Mouse (Mus musculus): Measurements from ENCODE around the gene Gnat2. TPM values are rescaled to one million over a fixed set of nuclear protein-coding genes. Genes with fewer than 3 reads are reported as not detected.

The Gnat2 gene
- polyA plus RNA-seq, 1 experiment from 2014 or later, result 0.43 TPM

DNA sequence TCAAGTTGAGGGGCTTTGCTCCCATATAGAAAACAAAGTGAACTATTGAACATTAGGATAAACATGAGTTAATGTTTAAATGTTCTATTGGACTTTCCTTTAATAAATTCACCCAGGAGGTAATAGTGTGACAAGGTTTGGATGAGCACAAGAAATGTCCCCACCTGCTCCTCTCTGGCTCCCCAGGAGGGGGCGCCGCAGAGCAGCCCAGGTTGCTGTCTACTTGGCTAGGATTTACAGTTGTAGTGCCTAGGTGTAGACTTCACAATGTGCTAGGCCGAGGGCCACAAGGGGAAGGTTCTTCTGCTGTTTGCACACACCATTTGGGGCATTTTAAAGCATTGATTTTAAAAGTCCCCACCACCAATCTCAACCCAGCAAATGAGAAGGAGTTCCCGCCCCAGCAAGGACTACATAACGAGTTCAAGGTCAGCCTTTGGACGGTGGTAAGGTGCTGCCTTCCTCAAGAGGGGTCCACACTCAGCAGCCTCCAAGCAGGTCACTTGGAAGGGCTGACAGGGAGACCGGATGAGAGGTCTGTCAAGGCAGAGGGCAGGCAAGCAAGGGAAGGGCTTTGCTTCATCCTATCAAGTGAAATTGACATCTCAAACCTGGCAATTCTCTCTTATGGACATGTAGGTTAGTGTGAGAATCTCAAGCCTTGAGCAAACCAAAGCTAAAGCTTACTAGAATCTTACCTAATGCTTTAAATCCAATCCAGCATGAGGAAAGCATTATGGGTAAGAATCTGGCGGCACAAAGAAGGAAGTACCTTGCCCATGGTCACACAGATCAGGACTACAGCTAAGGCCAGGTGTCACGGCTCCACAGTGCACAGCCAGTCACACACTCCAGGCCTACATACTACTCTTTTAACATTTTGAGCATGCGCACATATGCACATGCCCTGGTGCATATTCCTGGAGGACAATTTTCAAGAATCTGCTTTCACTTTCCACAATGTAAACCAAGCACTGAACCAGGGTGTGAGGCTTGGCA is 22.0 kb upstream of the Gnat2 start:
- Histone ChIP-seq H3K27me3 (replicated peaks; ENCODE audit: control insufficient read depth, insufficient read depth, low read length) (no peaks in the 10 kb centered on the region), H3K4me2 (replicated peaks; ENCODE audit: low read depth) (peak overlapping the region; percentile 59)
- TF ChIP-seq CTCF (IDR thresholded peaks at IDR 0.05; ENCODE audit: low read depth), result peak; percentile 94

DNA sequence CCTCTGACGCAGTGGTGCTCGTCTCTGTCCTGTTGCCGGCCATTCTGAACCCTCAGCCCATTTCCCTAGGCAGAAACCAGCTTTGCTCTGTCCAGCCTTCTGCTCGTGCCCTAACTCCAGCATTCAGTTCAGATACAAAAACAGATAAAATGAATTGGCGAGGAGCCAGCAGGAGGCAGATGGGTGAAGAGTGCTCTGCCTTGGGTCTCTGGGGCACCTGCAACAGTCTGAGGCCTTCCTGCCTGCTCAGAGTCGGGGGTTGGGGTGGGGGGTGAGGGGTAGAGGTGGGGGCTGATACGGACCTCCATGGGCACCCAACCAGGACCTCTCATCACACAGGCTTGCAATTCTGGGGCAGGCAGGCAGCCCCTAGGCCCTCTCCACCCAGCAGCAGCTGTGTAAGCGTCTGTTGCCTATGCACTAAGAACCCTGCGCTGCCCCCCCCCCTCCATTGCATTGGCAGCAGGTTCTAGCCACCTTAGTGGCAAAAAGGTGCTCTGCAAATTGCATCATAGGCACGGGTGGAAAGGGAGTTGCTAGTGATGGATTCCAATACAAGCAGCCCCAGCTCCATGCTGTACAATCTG is 19.5 kb upstream of the Gnat2 start:
- H3K27me3 ChIP-seq (replicated peaks; ENCODE audit: control insufficient read depth, insufficient read depth, low read length), result no peaks in the 10 kb centered on the region
- H3K4me2 ChIP-seq (replicated peaks; ENCODE audit: low read depth), result no peak overlapping the region
- H3K4me3 ChIP-seq (ENCODE audit: low read depth, low read length), result no peak overlapping the region
- no peak overlapping the region for H3K9ac ChIP-seq (ENCODE audit: low read depth, low read length)
- no peak overlapping the region for H3K27ac ChIP-seq (ENCODE audit: low read depth, low read length)
- WGBS, result 66% methylated on average over 10 of the region's 10 CpGs
- peaks cover 44% of the 10 kb centered on the region for H3K36me3 ChIP-seq (ENCODE audit: control insufficient read depth, insufficient read depth)
- no peaks in the 10 kb centered on the region for H3K4me1 ChIP-seq (replicated peaks; ENCODE audit: control insufficient read depth, insufficient read depth, low read length)
- no peaks in the 10 kb centered on the region for H3K9me3 ChIP-seq (ENCODE audit: control insufficient read depth)
- no peak for ATAC-seq
- TF ChIP-seq CTCF (IDR thresholded peaks at IDR 0.05; ENCODE audit: low read depth), result no peak

More for the DNA sequence above, 22.0 kb upstream of the Gnat2 start:
- H3K27ac ChIP-seq (ENCODE audit: low read depth, low read length), result no peak overlapping the region
- H3K4me3 ChIP-seq (ENCODE audit: low read depth, low read length), result peak overlapping the region; percentile 20
- peaks cover 19% of the 10 kb centered on the region for H3K36me3 ChIP-seq (ENCODE audit: control insufficient read depth, insufficient read depth)
- H3K9me3 ChIP-seq (ENCODE audit: control insufficient read depth), result no peaks in the 10 kb centered on the region
- peak; percentile 29; the same call in 1 of the 2 replicates for ATAC-seq
- H3K4me1 ChIP-seq (replicated peaks; ENCODE audit: control insufficient read depth, insufficient read depth, low read length), result no peaks in the 10 kb centered on the region
- no peak overlapping the region for H3K9ac ChIP-seq (ENCODE audit: low read depth, low read length)
- 55% methylated on average over 10 of the region's 10 CpGs for WGBS

DNA sequence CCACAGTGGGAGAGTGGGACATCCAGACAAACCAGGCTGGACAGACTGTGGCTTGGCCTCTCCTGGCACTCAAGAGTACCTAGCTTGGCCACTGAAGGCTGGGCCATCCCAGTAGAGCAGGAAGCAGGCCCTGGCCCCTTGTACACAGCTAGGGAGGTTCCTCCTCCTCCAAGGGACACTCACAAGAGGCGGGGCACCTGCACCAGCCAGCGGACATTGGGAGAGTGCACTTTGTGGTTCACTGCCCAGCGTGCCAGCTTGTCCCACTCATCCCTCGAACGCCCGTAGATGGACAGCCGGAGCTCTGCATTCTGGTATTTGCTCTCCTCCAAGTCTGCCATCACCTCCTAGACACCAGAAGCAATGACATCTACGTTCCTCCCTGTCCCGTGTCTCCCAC is 15.8 kb upstream of the Gnat2 start:
- Histone ChIP-seq H3K4me2 (replicated peaks; ENCODE audit: low read depth) (no peak overlapping the region), H3K36me3 (ENCODE audit: control insufficient read depth, insufficient read depth) (peaks cover 70% of the 10 kb centered on the region), H3K9me3 (ENCODE audit: control insufficient read depth) (no peaks in the 10 kb centered on the region), H3K9ac (ENCODE audit: low read depth, low read length) (no peak overlapping the region), H3K4me1 (replicated peaks; ENCODE audit: control insufficient read depth, insufficient read depth, low read length) (no peaks in the 10 kb centered on the region), H3K4me3 (ENCODE audit: low read depth, low read length) (no peak overlapping the region), H3K27me3 (replicated peaks; ENCODE audit: control insufficient read depth, insufficient read depth, low read length) (no peaks in the 10 kb centered on the region), H3K27ac (ENCODE audit: low read depth, low read length) (no peak overlapping the region)
- TF ChIP-seq CTCF (IDR thresholded peaks at IDR 0.05; ENCODE audit: low read depth), result no peak
- WGBS, result 94% methylated on average over 9 of the region's 9 CpGs
- no peak for ATAC-seq

DNA sequence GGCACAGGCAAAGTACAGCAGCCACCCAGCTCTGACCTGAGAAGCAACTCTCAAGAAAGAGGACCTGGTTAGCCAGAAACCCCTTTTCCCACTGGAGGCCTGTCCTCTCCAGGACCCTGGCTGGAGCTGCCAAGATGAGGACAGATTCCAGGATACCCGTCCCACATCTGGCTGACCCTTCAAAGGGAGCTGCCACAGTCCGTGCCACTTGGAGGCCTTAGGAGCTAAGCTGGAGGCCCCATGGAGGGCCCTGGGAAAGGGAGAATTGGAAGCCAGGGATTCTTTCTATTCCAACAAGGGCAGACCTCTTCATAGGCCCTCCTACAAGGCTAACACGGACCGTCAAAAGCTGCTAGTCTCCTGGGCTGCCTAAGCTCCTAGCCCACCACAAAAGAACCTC is 10.9 kb upstream of the Gnat2 start:
- H3K36me3 ChIP-seq (ENCODE audit: control insufficient read depth, insufficient read depth), result peaks cover 40% of the 10 kb centered on the region
- H3K9ac ChIP-seq (ENCODE audit: low read depth, low read length), result no peak overlapping the region
- WGBS, result 65% methylated on average over 4 of the region's 4 CpGs
- no peak overlapping the region for H3K4me2 ChIP-seq (replicated peaks; ENCODE audit: low read depth)
- H3K4me3 ChIP-seq (ENCODE audit: low read depth, low read length), result no peak overlapping the region
- no peaks in the 10 kb centered on the region for H3K9me3 ChIP-seq (ENCODE audit: control insufficient read depth)
- no peaks in the 10 kb centered on the region for H3K27me3 ChIP-seq (replicated peaks; ENCODE audit: control insufficient read depth, insufficient read depth, low read length)
- no peak for ATAC-seq
- H3K4me1 ChIP-seq (replicated peaks; ENCODE audit: control insufficient read depth, insufficient read depth, low read length), result peaks cover 6% of the 10 kb centered on the region
- H3K27ac ChIP-seq (ENCODE audit: low read depth, low read length), result no peak overlapping the region
- TF ChIP-seq CTCF (IDR thresholded peaks at IDR 0.05; ENCODE audit: low read depth), result no peak

DNA sequence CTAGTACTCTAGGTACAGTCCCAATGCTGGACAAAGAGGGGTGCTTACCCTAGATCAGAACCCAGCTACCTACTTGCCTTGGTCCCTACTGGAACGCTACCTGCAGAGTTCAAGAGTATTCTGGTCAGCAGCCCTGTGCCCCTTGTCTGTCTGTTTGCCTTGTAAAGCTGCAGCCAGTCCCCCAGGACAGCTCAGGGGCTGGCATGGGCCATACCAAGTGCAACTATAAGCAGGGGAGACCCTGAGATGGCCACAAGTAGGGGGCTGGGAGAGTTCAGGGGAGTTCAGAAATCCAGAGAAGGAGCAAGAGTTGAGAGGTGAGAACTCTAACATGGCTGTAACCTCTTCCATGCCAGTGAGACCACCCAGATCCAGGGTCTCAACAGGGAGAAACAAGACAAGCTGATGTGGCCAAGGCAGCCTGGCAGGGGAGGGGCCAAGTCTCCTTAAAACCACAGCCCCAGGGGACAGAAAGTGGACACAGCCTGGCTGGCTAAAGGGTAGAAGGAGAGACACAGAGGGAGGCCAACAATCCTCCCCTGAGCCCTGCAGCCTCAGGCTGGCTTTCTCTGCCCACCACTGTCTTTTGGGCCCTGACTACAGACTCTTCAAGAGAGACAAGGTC is 10.2 kb upstream of the Gnat2 start:
- Histone ChIP-seq H3K4me2 (replicated peaks; ENCODE audit: low read depth) (no peak overlapping the region), H3K27ac (ENCODE audit: low read depth, low read length) (no peak overlapping the region), H3K4me1 (replicated peaks; ENCODE audit: control insufficient read depth, insufficient read depth, low read length) (peaks cover 10% of the 10 kb centered on the region), H3K4me3 (ENCODE audit: low read depth, low read length) (no peak overlapping the region), H3K9me3 (ENCODE audit: control insufficient read depth) (no peaks in the 10 kb centered on the region), H3K27me3 (replicated peaks; ENCODE audit: control insufficient read depth, insufficient read depth, low read length) (no peaks in the 10 kb centered on the region), H3K9ac (ENCODE audit: low read depth, low read length) (0 out of 2 replicates have a peak overlapping the region, but pooled peaks have one; percentile 1), H3K36me3 (ENCODE audit: control insufficient read depth, insufficient read depth) (peaks cover 33% of the 10 kb centered on the region)
- ATAC-seq, result no peak
- WGBS, result 85% methylated on average over 1 of the region's 1 CpGs
- TF ChIP-seq CTCF (IDR thresholded peaks at IDR 0.05; ENCODE audit: low read depth), result no peak

DNA sequence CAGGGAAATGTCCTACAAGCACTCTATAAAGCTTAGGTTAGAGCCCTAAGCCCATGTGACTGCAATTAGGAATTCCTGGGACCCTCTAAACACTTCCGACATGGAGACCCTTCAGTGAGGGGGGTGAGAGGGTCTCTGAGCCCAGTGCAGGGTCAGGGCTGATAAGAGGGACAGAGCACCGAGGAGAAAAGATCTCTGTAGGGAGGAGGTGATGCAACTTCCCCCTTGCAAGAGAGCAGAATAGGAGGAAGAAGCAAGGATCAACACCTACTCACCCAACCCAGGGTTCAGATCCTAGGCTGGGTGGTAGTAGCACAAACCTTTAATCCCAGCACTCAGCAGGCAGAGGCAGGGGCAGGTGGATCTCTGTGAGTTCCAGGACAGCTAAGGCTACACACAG is 9.4 kb upstream of the Gnat2 start:
- ATAC-seq, result no peak
- 42% methylated on average over 2 of the region's 2 CpGs for WGBS
- Histone ChIP-seq H3K4me2 (replicated peaks; ENCODE audit: low read depth) (no peak overlapping the region), H3K4me3 (ENCODE audit: low read depth, low read length) (no peak overlapping the region), H3K9me3 (ENCODE audit: control insufficient read depth) (no peaks in the 10 kb centered on the region), H3K9ac (ENCODE audit: low read depth, low read length) (no peak overlapping the region), H3K27me3 (replicated peaks; ENCODE audit: control insufficient read depth, insufficient read depth, low read length) (no peaks in the 10 kb centered on the region), H3K4me1 (replicated peaks; ENCODE audit: control insufficient read depth, insufficient read depth, low read length) (peaks cover 10% of the 10 kb centered on the region), H3K36me3 (ENCODE audit: control insufficient read depth, insufficient read depth) (peaks cover 25% of the 10 kb centered on the region), H3K27ac (ENCODE audit: low read depth, low read length) (no peak overlapping the region)
- no peak for TF ChIP-seq CTCF (IDR thresholded peaks at IDR 0.05; ENCODE audit: low read depth)

Data from intestine, postnatal 0 days (tissue).